Mouse (Mus musculus) midbrain, embryonic 11.5 days (tissue): Measurements from ENCODE around the gene Slc16a3. TPM values are rescaled to one million over a fixed set of nuclear protein-coding genes. Genes with fewer than 3 reads are reported as not detected.

Experiments
- ATAC-seq: fragments of 200-750 bp; cut with Nextera tagmentation; 2 replicates; pipeline ENCODE4 v1.8.0; 2017; ENCODE audit warnings: moderate TSS enrichment, moderate library complexity; ENCODE audit not compliant: low FRiP score
- DNase-seq: peaks from one replicate; pipeline ENCODE4 v3.0.0; 2015; ENCODE audit warnings: low spot score; ENCODE audit errors: missing footprints
- H3K27ac ChIP-seq: fragments of 300-500 bp; sonication (generic); 2 replicates; pipeline ENCODE4 v1.5.1; 2014; ENCODE audit warnings: low read depth, low read length
- H3K27me3 ChIP-seq: fragments of 300-500 bp; sonication (generic); 2 replicates; pipeline ENCODE4 v1.6.1; 2014; ENCODE audit warnings: mild to moderate bottlenecking, low read length, moderate library complexity, mixed read lengths; ENCODE audit not compliant: control insufficient read depth, insufficient read depth
- H3K36me3 ChIP-seq: fragments of 300-500 bp; sonication (generic); 2 replicates; pipeline ENCODE4 v1.6.1; 2014; ENCODE audit warnings: mild to moderate bottlenecking, low read length, moderate library complexity, mixed read lengths; ENCODE audit not compliant: control insufficient read depth, insufficient read depth
- H3K4me1 ChIP-seq: fragments of 300-500 bp; sonication (generic); 2 replicates; pipeline ENCODE4 v1.6.1; 2014; ENCODE audit warnings: low read length; ENCODE audit not compliant: control insufficient read depth, insufficient read depth
- H3K4me2 ChIP-seq: fragments of 300-500 bp; sonication (generic); 2 replicates; pipeline ENCODE4 v1.6.1; 2014; ENCODE audit warnings: mild to moderate bottlenecking, moderate library complexity
- H3K4me3 ChIP-seq: fragments of 300-500 bp; sonication (generic); 2 replicates; pipeline ENCODE4 v1.5.1; 2014; ENCODE audit warnings: low read depth, low read length
- H3K9ac ChIP-seq: fragments of 300-500 bp; sonication (generic); 2 replicates; pipeline ENCODE4 v1.6.1; 2014; ENCODE audit warnings: low read length
- H3K9me3 ChIP-seq: fragments of 300-500 bp; sonication (generic); 2 replicates; pipeline ENCODE4 v1.6.1; 2016; ENCODE audit warnings: low read length; ENCODE audit not compliant: control insufficient read depth
- WGBS: fragments of 180-500 bp; shearing (Covaris S2); extraction: QIAGEN DNeasy Blood & Tissue Kit; methylation state at CpG from one replicate; pipeline ENCODE4 v1.1.7; 2014; 5-methylcytosine and 5-hydroxymethylcytosine counted together
- polyA plus RNA-seq: library from polyadenylated mRNA; unstranded; fragments of >200 nt; fragmentation: Nextera tagmentation; extraction: Ambion mirVana; gene quantifications from 2 replicates; pipeline ENCODE4 v1.2.1, GENCODE M21; 2014

Gene Slc16a3
- polyA plus RNA-seq, 1 experiment from 2014 or later: 30.4 TPM

GRCm38 (mm10) chr11:120916477-120916876, 31.8 kb upstream of the Slc16a3 start:
- Histone ChIP-seq H3K4me1 (no peaks in the 10 kb centered on the region), H3K9me3 (no peaks in the 10 kb centered on the region), H3K27ac (no peak overlapping the region), H3K4me3 (no peak overlapping the region), H3K27me3 (no peaks in the 10 kb centered on the region), H3K36me3 (no peaks in the 10 kb centered on the region; the same call in 1 of the 2 replicates), H3K9ac (no peak overlapping the region), H3K4me2 (no peak overlapping the region)
- DNase-seq: no peak
- no peak for ATAC-seq
- 80% methylated on average over 3 of the region's 3 CpGs for WGBS

GRCm38 (mm10) chr11:120917756-120918155, 30.5 kb upstream of the Slc16a3 start:
- Histone ChIP-seq H3K27ac (no peak overlapping the region), H3K9me3 (no peaks in the 10 kb centered on the region), H3K4me3 (no peak overlapping the region), H3K27me3 (no peaks in the 10 kb centered on the region), H3K9ac (no peak overlapping the region), H3K4me2 (no peak overlapping the region), H3K4me1 (no peaks in the 10 kb centered on the region), H3K36me3 (no peaks in the 10 kb centered on the region; the same call in 1 of the 2 replicates)
- DNase-seq (no peak), ATAC-seq (no peak)
- 96% methylated on average over 5 of the region's 5 CpGs for WGBS

GRCm38 (mm10) chr11:120922528-120922927, 25.8 kb upstream of the Slc16a3 start:
- H3K9ac ChIP-seq: no peak overlapping the region
- WGBS: 91% methylated on average over 3 of the region's 3 CpGs
- no peaks in the 10 kb centered on the region for H3K27me3 ChIP-seq
- no peak for ATAC-seq
- H3K27ac ChIP-seq: no peak overlapping the region
- no peak overlapping the region for H3K4me3 ChIP-seq
- H3K4me2 ChIP-seq: no peak overlapping the region
- no peaks in the 10 kb centered on the region for H3K9me3 ChIP-seq
- H3K36me3 ChIP-seq: no peaks in the 10 kb centered on the region; the same call in 1 of the 2 replicates
- no peaks in the 10 kb centered on the region for H3K4me1 ChIP-seq
- no peak for DNase-seq

GRCm38 (mm10) chr11:120928468-120928867, 19.8 kb upstream of the Slc16a3 start:
- H3K36me3 ChIP-seq: 0 out of 2 replicates have a peak, but pooled peaks cover 2% of the 10 kb centered on the region
- H3K9me3 ChIP-seq: no peaks in the 10 kb centered on the region
- H3K4me2 ChIP-seq: no peak overlapping the region
- no peak overlapping the region for H3K27ac ChIP-seq
- no peak overlapping the region for H3K4me3 ChIP-seq
- H3K27me3 ChIP-seq: no peaks in the 10 kb centered on the region
- no peak for DNase-seq
- ATAC-seq: no peak
- H3K9ac ChIP-seq: no peak overlapping the region; the same call in 1 of the 2 replicates
- 94% methylated on average over 4 of the region's 4 CpGs for WGBS
- peaks cover 7% of the 10 kb centered on the region for H3K4me1 ChIP-seq

GRCm38 (mm10) chr11:120931479-120931878, 16.8 kb upstream of the Slc16a3 start:
- no peak overlapping the region for H3K9ac ChIP-seq
- H3K4me1 ChIP-seq: peaks cover 7% of the 10 kb centered on the region
- no peak for ATAC-seq
- no peak overlapping the region for H3K27ac ChIP-seq
- H3K27me3 ChIP-seq: no peaks in the 10 kb centered on the region
- no peaks in the 10 kb centered on the region for H3K9me3 ChIP-seq
- 0 out of 2 replicates have a peak, but pooled peaks cover 2% of the 10 kb centered on the region for H3K36me3 ChIP-seq
- WGBS: 95% methylated on average over 4 of the region's 4 CpGs
- H3K4me2 ChIP-seq: no peak overlapping the region
- H3K4me3 ChIP-seq: no peak overlapping the region
- no peak for DNase-seq

- DNase-seq (peak; percentile 99), ATAC-seq (peak; percentile 89)
- H3K4me2 ChIP-seq: peak within 1 kb of the TSS; percentile 71
- H3K27ac ChIP-seq: no peak within 1 kb of the TSS; the same call in 1 of the 2 replicates
- H3K4me1 ChIP-seq: peaks cover 7% of the 10 kb centered on the region
- no peaks in the 10 kb centered on the region for H3K9me3 ChIP-seq
- 8% methylated on average over 44 of the region's 44 CpGs for WGBS
- H3K9ac ChIP-seq: peak within 1 kb of the TSS; percentile 86
- H3K36me3 ChIP-seq: 0 out of 2 replicates have a peak, but pooled peaks cover 2% of the 10 kb centered on the region
- H3K4me3 ChIP-seq: peak within 1 kb of the TSS; percentile 63
- H3K27me3 ChIP-seq: no peaks in the 10 kb centered on the region
Measured at GRCm38 (mm10) chr11:120932564-120933398, 15.5 kb upstream of the Slc16a3 start, which contains the start of gene Ccdc57. TSS of gene Ccdc57 (minus strand) at chr11:120932872.

GRCm38 (mm10) chr11:120937976-120938375, 10.3 kb upstream of the Slc16a3 start:
- no peak overlapping the region for H3K27ac ChIP-seq
- WGBS: 94% methylated on average over 1 of the region's 1 CpGs
- no peaks in the 10 kb centered on the region for H3K9me3 ChIP-seq
- H3K4me3 ChIP-seq: no peak overlapping the region
- peaks cover 2% of the 10 kb centered on the region for H3K4me1 ChIP-seq
- no peak overlapping the region for H3K4me2 ChIP-seq
- H3K36me3 ChIP-seq: no peaks in the 10 kb centered on the region
- H3K27me3 ChIP-seq: no peaks in the 10 kb centered on the region
- no peak for DNase-seq
- H3K9ac ChIP-seq: no peak overlapping the region
- no peak for ATAC-seq

GRCm38 (mm10) chr11:120938795-120939194, 9.5 kb upstream of the Slc16a3 start:
- no peaks in the 10 kb centered on the region for H3K27me3 ChIP-seq
- no peaks in the 10 kb centered on the region for H3K36me3 ChIP-seq
- no peak overlapping the region for H3K27ac ChIP-seq
- no peaks in the 10 kb centered on the region for H3K4me1 ChIP-seq
- ATAC-seq (no peak), DNase-seq (no peak)
- H3K9me3 ChIP-seq: no peaks in the 10 kb centered on the region
- no peak overlapping the region for H3K9ac ChIP-seq
- WGBS: 57% methylated on average over 4 of the region's 4 CpGs
- no peak overlapping the region for H3K4me2 ChIP-seq
- no peak overlapping the region for H3K4me3 ChIP-seq

- DNase-seq: no peak
- Histone ChIP-seq H3K4me2 (no peak overlapping the region), H3K4me1 (no peaks in the 10 kb centered on the region), H3K27me3 (no peaks in the 10 kb centered on the region), H3K9ac (no peak overlapping the region), H3K27ac (no peak overlapping the region), H3K9me3 (no peaks in the 10 kb centered on the region), H3K36me3 (no peaks in the 10 kb centered on the region), H3K4me3 (no peak overlapping the region)
- 71% methylated on average over 6 of the region's 6 CpGs for WGBS
- no peak for ATAC-seq
Measured at GRCm38 (mm10) chr11:120939712-120940341, 8.5 kb upstream of the Slc16a3 start.
